Mouse (Mus musculus) bone marrow macrophage, adult 2 months (primary cell): Measurements from ENCODE around the gene Nars2. TPM values are rescaled to one million over a fixed set of nuclear protein-coding genes. Genes with fewer than 3 reads are reported as not detected.
A peak's percentile ranks its signal among the peaks of the same experiment; 100 is the strongest.

Experiments
- H3K27ac ChIP-seq: 2 replicates; pipeline ENCODE4 v1.5.1; 2012; ENCODE audit warnings: low read depth, low read length; ENCODE audit not compliant: insufficient read depth
- H3K4me1 ChIP-seq: 2 replicates; pipeline ENCODE4 v1.6.1; 2012; ENCODE audit warnings: low read length; ENCODE audit not compliant: control insufficient read depth, insufficient read depth
- H3K4me3 ChIP-seq: 2 replicates; pipeline ENCODE4 v1.5.1; 2012; ENCODE audit warnings: mild to moderate bottlenecking, low read length, moderate library complexity; ENCODE audit not compliant: insufficient read depth
- CTCF ChIP-seq: IDR thresholded peaks from 2 replicates; pipeline ENCODE4 v1.5.1; 2012; ENCODE audit warnings: low read depth, mild to moderate bottlenecking, low read length, moderate library complexity
- POLR2A ChIP-seq: IDR thresholded peaks from 2 replicates; pipeline ENCODE4 v1.6.1; 2012; ENCODE audit warnings: mild to moderate bottlenecking, low read depth, low read length, borderline replicate concordance
- polyA plus RNA-seq: library from polyadenylated mRNA; stranded (reverse); fragments of >200 nt; gene quantifications from 2 replicates; pipeline ENCODE4 v1.2.4, GENCODE M21; 2012; ENCODE audit not compliant: missing spikeins, insufficient read depth, insufficient read length

Gene Nars2
- polyA plus RNA-seq, 1 experiment, result 2.8 TPM

DNA sequence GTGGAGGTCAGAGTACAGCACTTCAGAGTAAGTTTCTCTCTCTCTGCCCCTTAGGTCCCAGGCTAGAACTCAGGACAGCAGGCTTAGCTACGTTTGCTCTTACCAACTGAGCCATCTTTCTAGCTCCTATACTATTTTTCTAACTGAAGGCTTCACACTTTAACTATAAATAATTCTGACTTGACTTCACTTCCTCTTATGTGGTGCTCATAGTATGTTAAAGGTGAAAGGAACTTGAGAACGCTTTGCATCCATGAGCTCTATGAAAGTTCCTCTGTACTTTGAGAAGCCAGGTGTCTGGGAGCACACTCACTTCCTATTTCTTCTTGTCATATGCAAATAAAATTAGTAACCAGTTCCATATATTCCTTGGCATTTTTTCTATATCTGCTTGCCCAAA lies 109.7 kb downstream of the Nars2 start:
- TF ChIP-seq POLR2A (no peak), CTCF (no peak)
- Histone ChIP-seq H3K4me1 (0 out of 2 replicates have a peak, but pooled peaks cover 4% of the 10 kb centered on the region), H3K4me3 (no peak overlapping the region), H3K27ac (no peak overlapping the region)

DNA sequence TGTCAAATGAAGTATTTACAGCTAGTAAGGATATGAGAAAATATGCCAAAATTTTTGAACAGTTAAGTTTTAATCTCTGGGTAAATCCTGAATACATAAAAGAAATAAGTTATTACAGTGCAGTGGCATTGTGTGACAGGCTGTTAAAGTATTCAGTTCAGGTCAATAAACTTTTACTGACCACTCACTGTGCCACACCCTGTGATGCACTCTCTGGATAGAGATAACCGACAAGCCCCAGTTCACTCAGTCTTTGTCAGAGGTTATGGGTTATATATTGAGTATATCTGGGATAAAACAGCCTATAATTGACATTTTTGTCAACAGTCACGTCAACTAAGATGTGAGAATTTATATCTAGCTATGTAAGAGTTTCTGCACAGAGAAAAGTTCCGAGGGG lies 120.2 kb downstream of the Nars2 start:
- Histone ChIP-seq H3K4me3 (no peak overlapping the region), H3K27ac (no peak overlapping the region), H3K4me1 (peaks cover 21% of the 10 kb centered on the region)
- TF ChIP-seq CTCF (no peak), POLR2A (no peak)

- TF ChIP-seq CTCF (no peak), POLR2A (no peak)
- no peak overlapping the region for H3K27ac ChIP-seq
- H3K4me3 ChIP-seq, result no peak overlapping the region
- peaks cover 26% of the 10 kb centered on the region for H3K4me1 ChIP-seq
Observed at GRCm38 (mm10) chr7:97072061-97072460, 120.8 kb downstream of the Nars2 start.

DNA sequence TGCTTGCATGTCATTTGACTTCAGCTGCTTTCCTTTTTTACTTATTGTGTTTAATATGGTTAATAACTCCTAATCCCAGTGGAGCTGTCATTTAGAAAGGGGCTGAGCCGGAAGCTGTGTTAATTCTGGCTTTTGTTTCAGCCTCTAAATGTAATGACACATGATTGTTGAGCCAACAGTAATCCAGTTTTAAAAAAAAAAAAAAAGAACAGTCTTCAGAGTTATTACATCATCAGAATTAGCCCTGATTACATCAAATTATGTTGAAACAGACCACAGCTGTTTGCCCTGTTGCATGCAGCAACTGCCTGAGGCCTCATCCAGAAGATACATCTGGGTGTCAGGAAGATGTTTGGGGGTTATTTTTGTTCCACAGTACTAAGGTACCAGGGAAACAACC lies 123.7 kb downstream of the Nars2 start:
- no peak for TF ChIP-seq CTCF
- no peak for TF ChIP-seq POLR2A
- Histone ChIP-seq H3K4me1 (peaks cover 35% of the 10 kb centered on the region), H3K27ac (no peak overlapping the region), H3K4me3 (no peak overlapping the region)

DNA sequence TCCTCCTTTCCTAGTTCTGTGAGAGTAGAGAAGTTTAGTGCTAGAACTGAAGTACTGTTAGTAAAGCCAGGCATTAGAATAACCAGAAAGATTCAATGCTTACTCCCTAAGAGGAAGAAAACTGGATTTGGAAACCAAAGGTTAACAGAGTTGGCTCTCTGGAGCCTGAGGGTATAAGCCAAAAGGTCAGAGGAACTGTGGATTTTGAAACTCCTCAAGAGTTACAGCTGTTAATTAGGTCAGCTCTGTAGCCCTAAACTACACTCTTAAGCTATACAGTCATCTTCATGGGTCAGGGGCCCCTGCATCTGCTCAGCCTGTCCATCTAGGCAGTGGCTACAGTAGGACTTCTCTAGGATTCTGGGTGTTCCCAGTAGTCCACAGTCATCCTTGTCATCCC lies 125.7 kb downstream of the Nars2 start:
- TF ChIP-seq POLR2A (no peak), CTCF (no peak)
- H3K4me1 ChIP-seq, result peaks cover 36% of the 10 kb centered on the region
- H3K27ac ChIP-seq, result no peak overlapping the region
- H3K4me3 ChIP-seq, result no peak overlapping the region

DNA sequence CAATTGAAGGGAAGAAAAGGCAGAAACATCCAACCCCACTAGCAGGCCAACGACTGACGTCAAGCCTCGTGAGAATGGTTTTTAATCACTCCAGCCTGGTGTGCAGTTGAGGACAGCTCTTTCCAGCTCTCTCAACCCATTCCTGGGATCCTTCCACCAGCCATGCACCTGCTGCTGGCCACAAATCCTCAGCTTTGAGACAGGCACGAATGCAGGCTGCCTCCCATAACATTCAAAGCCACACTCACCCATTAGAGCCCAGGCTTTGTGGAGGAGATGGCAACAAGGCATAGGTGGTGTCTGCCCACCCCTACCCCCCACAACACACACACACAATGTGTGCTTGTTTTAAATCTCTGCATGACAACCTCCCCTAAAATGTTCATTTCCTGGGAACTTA lies 127.4 kb downstream of the Nars2 start:
- Histone ChIP-seq H3K4me1 (peaks cover 42% of the 10 kb centered on the region), H3K4me3 (no peak overlapping the region), H3K27ac (no peak overlapping the region)
- no peak for TF ChIP-seq POLR2A
- no peak for TF ChIP-seq CTCF

GRCm38 (mm10) chr7:97079145-97079544 lies 127.8 kb downstream of the Nars2 start:
- no peak overlapping the region for H3K4me3 ChIP-seq
- TF ChIP-seq POLR2A (no peak), CTCF (peak; percentile 48)
- H3K27ac ChIP-seq, result no peak overlapping the region
- peaks cover 46% of the 10 kb centered on the region for H3K4me1 ChIP-seq

- peaks cover 46% of the 10 kb centered on the region for H3K4me1 ChIP-seq
- no peak overlapping the region for H3K27ac ChIP-seq
- TF ChIP-seq POLR2A (no peak), CTCF (no peak)
- H3K4me3 ChIP-seq, result no peak overlapping the region
Observed at GRCm38 (mm10) chr7:97079651-97080365, 128.5 kb downstream of the Nars2 start.

- TF ChIP-seq POLR2A, result no peak
- TF ChIP-seq CTCF, result no peak
- peak overlapping the region; percentile 48 for H3K27ac ChIP-seq
- peaks cover 40% of the 10 kb centered on the region for H3K4me1 ChIP-seq
- H3K4me3 ChIP-seq, result peak overlapping the region; percentile 91
Observed at GRCm38 (mm10) chr7:97080621-97081241, 129.4 kb downstream of the Nars2 start.

DNA sequence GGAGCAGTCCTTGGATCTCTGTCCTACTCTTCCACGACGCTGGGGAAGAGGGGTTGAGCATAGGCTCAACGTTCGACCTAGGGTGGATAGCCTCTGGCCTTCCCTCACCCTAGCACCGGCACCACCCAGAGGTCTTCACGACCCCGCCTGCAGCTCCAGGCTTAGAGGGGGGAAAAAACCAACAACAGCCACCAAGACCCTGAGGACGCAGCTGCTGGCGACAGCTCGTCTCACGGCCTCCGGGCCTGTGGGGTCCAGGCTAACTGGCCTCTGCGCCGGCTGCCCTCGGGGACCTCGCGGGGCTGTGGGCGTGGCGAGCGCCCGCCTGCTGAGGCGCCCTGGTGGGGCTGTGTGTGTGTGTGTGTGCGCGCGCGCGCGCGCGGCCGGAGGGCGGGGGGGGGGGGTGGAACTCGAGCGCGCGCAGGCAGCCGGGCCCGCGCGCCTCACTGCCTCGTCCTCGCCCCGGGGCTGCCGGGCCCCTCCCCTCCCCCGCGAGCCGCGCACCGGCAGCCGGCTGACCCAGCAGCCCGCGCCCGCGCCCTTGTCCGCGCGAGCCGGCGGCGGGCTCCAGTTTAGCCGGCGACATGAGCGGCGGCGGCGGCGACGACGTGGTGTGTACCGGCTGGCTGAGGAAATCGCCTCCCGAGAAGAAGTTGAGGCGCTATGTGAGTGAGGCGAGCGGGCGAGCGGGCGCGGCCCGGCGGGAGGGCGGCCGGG lies 130.1 kb downstream of the Nars2 start, which contains the start of gene Gab2:
Gab2 (plus strand) TSS at position 345 of the 717 bp plus-strand sequence.
- Histone ChIP-seq H3K27ac (peak within 1 kb of the TSS; percentile 99), H3K4me3 (peak within 1 kb of the TSS; percentile 91), H3K4me1 (peaks cover 39% of the 10 kb centered on the region)
- TF ChIP-seq POLR2A (no peak), CTCF (no peak)
